Mouse (Mus musculus): ENCODE data around the gene Sstr3.

DNA sequence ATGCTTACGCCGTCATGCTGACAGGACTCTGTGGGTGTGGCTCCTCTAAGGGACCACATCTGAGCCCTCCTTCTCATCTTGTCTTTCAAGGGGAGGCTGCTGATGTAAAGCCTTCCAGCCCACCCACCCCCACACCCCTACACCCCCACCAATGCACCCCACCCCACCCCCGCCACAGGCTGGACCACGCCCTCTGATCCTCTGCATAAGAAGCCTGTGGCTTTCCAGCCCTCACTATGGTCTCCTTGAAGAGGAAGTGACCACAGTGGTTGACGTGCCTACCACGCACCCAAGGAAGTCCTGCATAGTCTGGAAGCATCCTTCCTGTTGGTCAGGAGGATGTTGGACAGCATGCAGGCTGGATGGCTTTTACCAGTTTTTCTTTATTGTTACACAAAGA, 28.7 kb downstream of the Sstr3 start:
- no peak for TF ChIP-seq CTCF (IDR thresholded peaks at IDR 0.05)
- TF ChIP-seq EP300 (IDR thresholded peaks at IDR 0.05): no peak
